In the genomic region with DNA sequence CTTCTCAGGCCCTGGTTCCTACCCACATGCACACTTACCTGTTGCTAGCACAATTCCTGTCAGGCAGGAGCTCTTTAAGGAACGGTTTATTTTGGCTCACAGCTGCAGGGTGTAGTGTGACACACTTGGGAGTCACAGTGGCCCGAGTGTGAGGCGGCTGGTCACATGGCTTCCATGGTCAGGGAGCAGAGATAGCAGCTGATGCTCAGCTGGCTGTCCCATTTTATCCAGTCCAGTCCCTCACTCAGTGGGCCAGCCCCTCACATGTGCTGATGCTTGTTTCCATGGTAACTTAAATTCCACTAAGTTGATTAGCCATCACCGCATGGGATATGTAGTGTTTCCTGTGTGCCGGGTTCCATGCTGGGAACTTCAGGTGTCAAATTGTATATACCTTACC, we compare ENCODE assay signal across 33 mouse cellular contexts. TPM values are rescaled to one million over a fixed set of nuclear protein-coding genes. Genes with fewer than 3 reads are reported as not detected.
DNase-seq lines count a peak whose midpoint lies in the region; ATAC-seq and TF ChIP-seq lines count a peak whose summit lies in the region.
"Had no signal": no experiment of that assay in that cellular context is flagged by ENCODE, and none has a peak within 500 bp of the region (broad histone marks: within the 10 kb centered on the region; RNA-seq: fewer than 3 reads in every experiment).

No protein-coding gene starts in this region.

- H3K9me3 ChIP-seq in midbrain, embryonic 11.5 days (ENCODE audit: control insufficient read depth, low read length), result no peaks in the 10 kb centered on the region
- no peaks in the 10 kb centered on the region for H3K9me3 ChIP-seq in midbrain, embryonic 15.5 days
- no peaks in the 10 kb centered on the region for H3K9me3 ChIP-seq in limb, embryonic 14.5 days (ENCODE audit: control insufficient read depth, low read length)
- H3K9me3 ChIP-seq in intestine, embryonic 16.5 days (ENCODE audit: control insufficient read depth, low read length), result no peaks in the 10 kb centered on the region
- H3K9me3 ChIP-seq: forebrain, embryonic 13.5 days; heart, embryonic 13.5 days; hindbrain, embryonic 10.5 days; hindbrain, embryonic 15.5 days; kidney, embryonic 15.5 days; limb, embryonic 15.5 days; liver, embryonic 13.5 days; neural tube, embryonic 13.5 days had no signal

- H3K36me3 ChIP-seq in midbrain, embryonic 11.5 days (ENCODE audit: control insufficient read depth, insufficient read depth, low read length), result no peaks in the 10 kb centered on the region
- no peaks in the 10 kb centered on the region for H3K36me3 ChIP-seq in midbrain, embryonic 15.5 days (replicated peaks)
- no peaks in the 10 kb centered on the region for H3K36me3 ChIP-seq in limb, embryonic 14.5 days (ENCODE audit: control insufficient read depth, insufficient read depth, low read length)
- no peaks in the 10 kb centered on the region for H3K36me3 ChIP-seq in intestine, embryonic 16.5 days (ENCODE audit: control insufficient read depth, insufficient read depth, low read length)
- H3K36me3 ChIP-seq: hindbrain, embryonic 15.5 days; limb, embryonic 15.5 days; neural tube, embryonic 13.5 days had no signal

- no peak overlapping the region for H3K4me2 ChIP-seq in midbrain, embryonic 11.5 days
- H3K4me2 ChIP-seq in midbrain, embryonic 15.5 days, result no peak overlapping the region
- no peak overlapping the region for H3K4me2 ChIP-seq in limb, embryonic 14.5 days (replicated peaks; ENCODE audit: low read depth, low read length, severe bottlenecking)
- no peak overlapping the region for H3K4me2 ChIP-seq in intestine, embryonic 16.5 days (ENCODE audit: low read depth, low read length)
- H3K4me2 ChIP-seq: forebrain, embryonic 13.5 days; heart, embryonic 13.5 days; hindbrain, embryonic 15.5 days; kidney, embryonic 15.5 days; limb, embryonic 15.5 days; liver, embryonic 13.5 days; neural tube, embryonic 13.5 days had no signal

- no peaks in the 10 kb centered on the region for H3K27me3 ChIP-seq in midbrain, embryonic 11.5 days (ENCODE audit: control insufficient read depth, insufficient read depth, low read length)
- no peaks in the 10 kb centered on the region for H3K27me3 ChIP-seq in midbrain, embryonic 15.5 days (replicated peaks)
- no peaks in the 10 kb centered on the region for H3K27me3 ChIP-seq in limb, embryonic 14.5 days (ENCODE audit: control insufficient read depth, insufficient read depth, low read length)
- no peaks in the 10 kb centered on the region for H3K27me3 ChIP-seq in intestine, embryonic 16.5 days (replicated peaks; ENCODE audit: control insufficient read depth, insufficient read depth, low read length)
- H3K27me3 ChIP-seq: forebrain, embryonic 13.5 days; heart, embryonic 13.5 days; hindbrain, embryonic 15.5 days; kidney, embryonic 15.5 days; limb, embryonic 15.5 days; liver, embryonic 13.5 days; neural tube, embryonic 13.5 days had no signal

- no peak overlapping the region for H3K27ac ChIP-seq in midbrain, embryonic 11.5 days (ENCODE audit: low read depth, low read length)
- H3K27ac ChIP-seq in midbrain, embryonic 15.5 days, result no peak overlapping the region
- H3K27ac ChIP-seq in limb, embryonic 14.5 days (replicated peaks; ENCODE audit: low read depth, low read length), result no peak overlapping the region
- H3K27ac ChIP-seq in intestine, embryonic 16.5 days (ENCODE audit: low read length), result no peak overlapping the region
- H3K27ac ChIP-seq: forebrain, embryonic 13.5 days; heart, embryonic 13.5 days; hindbrain, embryonic 10.5 days; hindbrain, embryonic 15.5 days; kidney, embryonic 15.5 days; left cerebral cortex, adult 2 months; limb, embryonic 15.5 days; liver, embryonic 13.5 days; neural tube, embryonic 13.5 days had no signal

- no peak for TF ChIP-seq POLR2A in limb, embryonic 14.5 days (IDR thresholded peaks at IDR 0.05; ENCODE audit: borderline replicate concordance, extremely low read depth, insufficient read depth, insufficient read length)

- DNase-seq in gastrocnemius, postnatal 25 days, result peak; percentile 59
- DNase-seq in gastrocnemius, postnatal 36 days, result no peak
- peak; percentile 82 for DNase-seq in midbrain, embryonic 11.5 days (ENCODE audit: low spot score, missing footprints)
- DNase-seq in limb, embryonic 14.5 days (ENCODE audit: low spot score), result no peak
- DNase-seq: adrenal gland, adult 2 months; B cell, adult 2 months; cerebellum, adult 2 months; cerebellum, postnatal 25 days; heart, postnatal 10 days; kidney, adult 18-20 months; liver, embryonic 13.5 days; lung, adult 18-20 months; lung, postnatal 10 days; right cerebral cortex, postnatal 4 days; thymus, postnatal 4 days had no signal

- no peak for ATAC-seq in midbrain, embryonic 11.5 days (ENCODE audit: low FRiP score)
- no peak for ATAC-seq in midbrain, embryonic 15.5 days (replicated peaks)
- ATAC-seq in limb, embryonic 14.5 days (ENCODE audit: low FRiP score, low read depth), result 0 out of 2 replicates have a peak, but pooled peaks have one; percentile 24
- ATAC-seq in intestine, embryonic 16.5 days, result no peak
- ATAC-seq: activated CD4-positive, CD25-positive, alpha-beta regulatory T cell, adult 4 months; forebrain, embryonic 13.5 days; inflammation-experienced regulatory T-cells, adult 6 months; midbrain, embryonic 16.5 days had no signal

- intact Hi-C loops in gastrocnemius, postnatal 36 days (cut with DNase I), result no loop called here

- 77% methylated on average over 5 of the region's 5 CpGs for WGBS in midbrain, embryonic 11.5 days
- 74% methylated on average over 5 of the region's 5 CpGs for WGBS in midbrain, embryonic 15.5 days
- WGBS in limb, embryonic 14.5 days, result 54% methylated on average over 5 of the region's 5 CpGs
- 60% methylated on average over 5 of the region's 5 CpGs for WGBS in intestine, embryonic 16.5 days

- peaks cover 6% of the 10 kb centered on the region for H3K4me1 ChIP-seq in midbrain, embryonic 11.5 days (ENCODE audit: control insufficient read depth, insufficient read depth, low read length)
- H3K4me1 ChIP-seq in midbrain, embryonic 15.5 days, result peaks cover 13% of the 10 kb centered on the region
- H3K4me1 ChIP-seq in limb, embryonic 14.5 days (ENCODE audit: control insufficient read depth, insufficient read depth, low read length), result peaks cover 9% of the 10 kb centered on the region; the same call in 1 of the 2 replicates
- H3K4me1 ChIP-seq in intestine, embryonic 16.5 days (ENCODE audit: control insufficient read depth, insufficient read depth, low read length), result peaks cover 3% of the 10 kb centered on the region; the same call in 1 of the 2 replicates

- no peak overlapping the region for H3K4me3 ChIP-seq in midbrain, embryonic 11.5 days (ENCODE audit: low read depth, low read length)
- H3K4me3 ChIP-seq in midbrain, embryonic 15.5 days, result no peak overlapping the region
- H3K4me3 ChIP-seq in limb, embryonic 14.5 days (replicated peaks; ENCODE audit: low read length), result no peak overlapping the region
- H3K4me3 ChIP-seq in intestine, embryonic 16.5 days (ENCODE audit: low read length), result no peak overlapping the region
- H3K4me3 ChIP-seq: forebrain, embryonic 13.5 days; heart, embryonic 13.5 days; hindbrain, embryonic 10.5 days; hindbrain, embryonic 15.5 days; kidney, embryonic 15.5 days; left cerebral cortex, adult 2 months; limb, embryonic 15.5 days; liver, embryonic 13.5 days; neural tube, embryonic 13.5 days had no signal

- no peak overlapping the region for H3K9ac ChIP-seq in midbrain, embryonic 11.5 days (ENCODE audit: low read length)
- no peak overlapping the region for H3K9ac ChIP-seq in midbrain, embryonic 15.5 days
- H3K9ac ChIP-seq in limb, embryonic 14.5 days (ENCODE audit: low read depth, low read length, severe bottlenecking), result no peak overlapping the region
- H3K9ac ChIP-seq in intestine, embryonic 16.5 days (ENCODE audit: low read depth, low read length), result no peak overlapping the region
- H3K9ac ChIP-seq: forebrain, embryonic 13.5 days; heart, embryonic 13.5 days; hindbrain, embryonic 15.5 days; kidney, embryonic 15.5 days; limb, embryonic 15.5 days; liver, embryonic 13.5 days; neural tube, embryonic 13.5 days had no signal

RNA-seq across cellular contexts. Expression of gene Tsga10ip, which starts 9.6 kb away (rescaled TPM):
- 1 to 10 TPM in 1 of 2 experiments, not detected in 1; 1.2 TPM for total RNA-seq in gastrocnemius, postnatal 25 days (2021)
- under 1 TPM; 0.52 to 0.64 TPM for total RNA-seq in gastrocnemius, postnatal 36 days (2021)
- not detected in 2 replicates for polyA plus RNA-seq in midbrain, embryonic 11.5 days (2014; fragmentation: Nextera tagmentation; extraction: Ambion mirVana)
- not detected in 2 replicates for polyA plus RNA-seq in midbrain, embryonic 15.5 days (2015; fragmentation: Nextera tagmentation; extraction: Ambion mirVana)
- 0.13 and 0.14 TPM in 2 replicates for polyA plus RNA-seq in limb, embryonic 14.5 days (2012; rRNA removed)
- 0.18 TPM in 1 of 2 replicates, not detected in the other for polyA plus RNA-seq in limb, embryonic 14.5 days (2014; fragmentation: Nextera tagmentation; extraction: Ambion mirVana)
- 5.9 and 6.3 TPM in 2 replicates for polyA plus RNA-seq in intestine, embryonic 16.5 days (2015; fragmentation: Nextera tagmentation; extraction: Ambion mirVana)
- total RNA-seq: adrenal gland, adult 2 months; adrenal gland, postnatal 4 days; heart, postnatal 10 days; left cerebral cortex, adult 2 months; left cerebral cortex, postnatal 25 days had no signal
- polyA plus RNA-seq: activated CD4-positive, CD25-positive, alpha-beta regulatory T cell, adult 4 months; adrenal gland, adult 2 months; cerebellum, adult 2 months; hindbrain, embryonic 15.5 days; inflammation-experienced regulatory T-cells, adult 6 months; limb, embryonic 15.5 days; liver, embryonic 13.5 days; midbrain, embryonic 16.5 days had no signal

RNA-seq across cellular contexts. Expression of gene Drap1, which starts 12.8 kb away (rescaled TPM):
- 100 to 1,000 TPM; 473 to 502 TPM for total RNA-seq in gastrocnemius, postnatal 25 days (2021)
- 100 to 1,000 TPM; 531 to 582 TPM for total RNA-seq in gastrocnemius, postnatal 36 days (2021)
- 187 and 204 TPM in 2 replicates for polyA plus RNA-seq in midbrain, embryonic 11.5 days (2014; fragmentation: Nextera tagmentation; extraction: Ambion mirVana)
- 291 and 296 TPM in 2 replicates for polyA plus RNA-seq in midbrain, embryonic 15.5 days (2015; fragmentation: Nextera tagmentation; extraction: Ambion mirVana)
- polyA plus RNA-seq in limb, embryonic 14.5 days (2012; rRNA removed), result 163 and 236 TPM in 2 replicates
- polyA plus RNA-seq in limb, embryonic 14.5 days (2014; fragmentation: Nextera tagmentation; extraction: Ambion mirVana), result 219 and 233 TPM in 2 replicates
- 175 and 180 TPM in 2 replicates for polyA plus RNA-seq in intestine, embryonic 16.5 days (2015; fragmentation: Nextera tagmentation; extraction: Ambion mirVana)

RNA-seq across cellular contexts. Expression of gene AI837181, which starts 13.0 kb away (rescaled TPM):
- 10 to 100 TPM; 32.1 to 33.5 TPM for total RNA-seq in gastrocnemius, postnatal 25 days (2021)
- 10 to 100 TPM; 32.7 to 33.6 TPM for total RNA-seq in gastrocnemius, postnatal 36 days (2021)
- polyA plus RNA-seq in midbrain, embryonic 11.5 days (2014; fragmentation: Nextera tagmentation; extraction: Ambion mirVana), result 31.6 and 33.1 TPM in 2 replicates
- polyA plus RNA-seq in midbrain, embryonic 15.5 days (2015; fragmentation: Nextera tagmentation; extraction: Ambion mirVana), result 71.5 and 74.9 TPM in 2 replicates
- polyA plus RNA-seq in limb, embryonic 14.5 days (2012; rRNA removed), result 97.5 and 132 TPM in 2 replicates
- 57.1 and 61.9 TPM in 2 replicates for polyA plus RNA-seq in limb, embryonic 14.5 days (2014; fragmentation: Nextera tagmentation; extraction: Ambion mirVana)
- polyA plus RNA-seq in intestine, embryonic 16.5 days (2015; fragmentation: Nextera tagmentation; extraction: Ambion mirVana), result 10.2 and 16.8 TPM in 2 replicates

RNA-seq across cellular contexts. Expression of gene Sart1, which starts 23.5 kb away (rescaled TPM):
- 10 to 100 TPM; 29.0 to 36.5 TPM for total RNA-seq in gastrocnemius, postnatal 25 days (2021)
- 10 to 100 TPM; 34.3 to 38.0 TPM for total RNA-seq in gastrocnemius, postnatal 36 days (2021)
- polyA plus RNA-seq in midbrain, embryonic 11.5 days (2014; fragmentation: Nextera tagmentation; extraction: Ambion mirVana), result 74.0 and 81.0 TPM in 2 replicates
- 72.5 and 77.3 TPM in 2 replicates for polyA plus RNA-seq in midbrain, embryonic 15.5 days (2015; fragmentation: Nextera tagmentation; extraction: Ambion mirVana)
- polyA plus RNA-seq in limb, embryonic 14.5 days (2012; rRNA removed), result 49.7 and 66.4 TPM in 2 replicates
- 67.1 and 76.1 TPM in 2 replicates for polyA plus RNA-seq in limb, embryonic 14.5 days (2014; fragmentation: Nextera tagmentation; extraction: Ambion mirVana)
- 60.2 and 65.6 TPM in 2 replicates for polyA plus RNA-seq in intestine, embryonic 16.5 days (2015; fragmentation: Nextera tagmentation; extraction: Ambion mirVana)

RNA-seq across cellular contexts. Expression of gene Fosl1, which starts 35.4 kb away (rescaled TPM):
- not detected for total RNA-seq in gastrocnemius, postnatal 25 days (2021)
- total RNA-seq in gastrocnemius, postnatal 36 days (2021), result not detected
- not detected in 2 replicates for polyA plus RNA-seq in midbrain, embryonic 11.5 days (2014; fragmentation: Nextera tagmentation; extraction: Ambion mirVana)
- 0.40 TPM in 1 of 2 replicates, not detected in the other for polyA plus RNA-seq in midbrain, embryonic 15.5 days (2015; fragmentation: Nextera tagmentation; extraction: Ambion mirVana)
- polyA plus RNA-seq in limb, embryonic 14.5 days (2012; rRNA removed), result 0.06 and 0.09 TPM in 2 replicates
- polyA plus RNA-seq in limb, embryonic 14.5 days (2014; fragmentation: Nextera tagmentation; extraction: Ambion mirVana), result not detected in 2 replicates
- not detected in 2 replicates for polyA plus RNA-seq in intestine, embryonic 16.5 days (2015; fragmentation: Nextera tagmentation; extraction: Ambion mirVana)
- total RNA-seq: heart, postnatal 10 days; layer of hippocampus, adult 18-20 months; layer of hippocampus, postnatal 14 days; left cerebral cortex, postnatal 25 days had no signal
- polyA plus RNA-seq: activated CD4-positive, CD25-positive, alpha-beta regulatory T cell, adult 4 months; cerebellum, adult 2 months; embryonic facial prominence, embryonic 11.5 days; forebrain, embryonic 13.5 days; heart, embryonic 13.5 days; hindbrain, embryonic 10.5 days; hindbrain, embryonic 15.5 days; inflammation-experienced regulatory T-cells, adult 6 months; limb, embryonic 15.5 days; liver, embryonic 13.5 days; midbrain, embryonic 16.5 days had no signal

Comparison
In these comparisons a context has a peak if more than half of its experiments do, and no peak if none do; other contexts are left out.
1. DNase-seq: peak in gastrocnemius, postnatal 25 days (single experiment) and midbrain, embryonic 11.5 days (single experiment); none in gastrocnemius, postnatal 36 days (0 of 2) and limb, embryonic 14.5 days (single experiment).